Mouse (Mus musculus) retina, adult 2 months (tissue): ENCODE measurements around the gene Runx1.

Experiments used
- DNase-seq: peaks from one replicate; pipeline ENCODE4 v3.0.0-alpha.2; 2012; ENCODE audit warnings: low read depth, low spot score

The Runx1 gene

DNA sequence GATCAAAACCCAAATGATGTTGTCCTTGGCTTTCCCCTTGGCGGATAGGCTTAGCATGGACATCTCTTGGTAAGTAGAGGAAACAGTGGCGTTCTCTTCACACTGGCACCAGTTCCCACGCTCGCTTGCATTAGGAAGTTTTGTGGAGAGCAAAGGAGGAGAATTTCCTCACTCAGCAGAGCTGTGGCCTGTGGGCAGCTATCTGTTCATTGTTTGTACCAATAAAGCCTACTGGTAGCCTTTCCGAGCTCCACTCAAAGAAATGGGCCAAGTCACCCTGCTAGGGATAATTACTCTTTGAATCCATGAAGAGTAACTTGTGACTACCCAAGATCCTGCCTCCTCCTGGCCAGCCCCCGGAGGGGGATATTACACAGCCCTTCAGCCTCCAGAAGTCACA lies 734 bp upstream of the Runx1 start:
- DNase-seq = no peak

DNA sequence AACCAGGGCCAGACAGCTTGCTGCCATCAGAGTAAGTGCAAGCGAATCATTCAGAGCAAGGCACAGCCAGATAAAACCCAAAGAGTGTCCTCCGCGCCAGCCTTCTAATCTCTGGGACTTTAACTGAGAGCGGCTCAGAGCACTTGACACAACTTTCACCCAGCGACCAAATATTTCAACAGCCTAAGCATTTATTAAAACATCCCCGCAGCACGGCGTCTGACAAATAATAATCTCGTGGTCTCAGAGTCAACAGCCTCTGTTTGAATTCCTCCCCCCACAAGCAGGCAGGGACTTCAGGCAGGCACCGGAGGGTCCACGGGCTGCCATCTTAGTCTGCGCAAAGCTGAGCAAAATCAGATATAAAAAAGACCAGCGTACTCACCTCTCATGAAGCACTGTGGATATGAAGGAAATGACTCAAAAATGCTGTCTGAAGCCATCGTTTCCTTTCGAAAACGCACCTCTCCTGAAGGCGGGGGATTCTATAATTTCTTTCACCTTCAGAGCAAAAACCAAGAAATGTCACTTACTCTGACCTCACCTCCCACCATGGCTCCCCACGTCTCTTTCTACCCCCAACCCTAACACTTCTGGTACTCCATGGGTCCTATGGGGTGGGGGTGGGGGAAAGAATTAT lies 625 bp downstream of the Runx1 start:
- DNase-seq = no peak

DNA sequence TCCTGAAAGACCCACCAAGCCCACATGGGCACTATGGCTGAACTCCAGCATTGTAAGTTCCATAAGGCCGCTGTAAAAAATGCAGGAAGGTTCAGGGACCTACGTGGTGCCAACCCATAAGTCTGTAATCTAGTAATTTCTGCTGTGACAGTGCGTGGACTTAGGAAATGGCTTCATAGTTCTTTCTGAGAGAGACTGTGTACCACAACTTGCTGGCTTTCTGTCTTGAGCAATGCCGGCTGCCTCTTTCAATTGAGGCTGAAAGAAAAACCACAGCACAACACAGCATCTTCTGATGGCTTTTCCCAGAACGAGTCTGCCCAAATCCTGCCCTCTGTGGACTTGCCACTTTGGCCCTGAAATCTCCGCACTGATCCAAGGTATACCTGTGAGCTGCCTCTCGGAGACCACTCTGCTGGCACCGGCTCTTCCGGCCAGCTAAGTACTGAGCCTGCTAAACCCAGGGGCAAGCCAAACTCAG lies 1.2 kb downstream of the Runx1 start:
- no peak for DNase-seq

DNA sequence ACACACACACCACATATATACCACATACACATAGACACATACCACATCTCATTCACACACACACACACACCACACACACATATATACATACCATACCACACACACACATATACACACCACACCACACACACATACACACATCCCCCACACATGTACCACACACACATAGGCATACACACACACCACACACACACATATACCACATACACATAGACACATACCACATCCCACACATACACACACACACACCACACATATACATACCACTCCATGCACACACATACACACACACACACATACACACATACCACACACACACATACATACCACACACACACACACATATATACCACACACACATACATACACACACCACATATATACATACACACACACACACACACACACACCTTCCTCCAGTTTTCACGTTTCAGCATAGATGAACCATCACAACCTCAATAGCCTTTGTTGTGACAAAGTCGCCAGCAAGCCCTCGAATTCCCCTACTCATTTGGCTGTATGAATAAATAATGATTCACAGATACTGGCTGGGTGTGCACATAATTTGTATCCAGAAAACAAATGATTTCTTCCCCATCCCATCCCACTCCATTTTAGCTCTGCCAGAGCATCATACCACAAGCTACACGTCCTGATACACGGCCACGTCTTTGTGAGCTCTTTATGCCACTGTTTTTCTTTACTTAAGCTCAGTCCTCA lies 1.8 kb downstream of the Runx1 start:
- DNase-seq = no peak

DNA sequence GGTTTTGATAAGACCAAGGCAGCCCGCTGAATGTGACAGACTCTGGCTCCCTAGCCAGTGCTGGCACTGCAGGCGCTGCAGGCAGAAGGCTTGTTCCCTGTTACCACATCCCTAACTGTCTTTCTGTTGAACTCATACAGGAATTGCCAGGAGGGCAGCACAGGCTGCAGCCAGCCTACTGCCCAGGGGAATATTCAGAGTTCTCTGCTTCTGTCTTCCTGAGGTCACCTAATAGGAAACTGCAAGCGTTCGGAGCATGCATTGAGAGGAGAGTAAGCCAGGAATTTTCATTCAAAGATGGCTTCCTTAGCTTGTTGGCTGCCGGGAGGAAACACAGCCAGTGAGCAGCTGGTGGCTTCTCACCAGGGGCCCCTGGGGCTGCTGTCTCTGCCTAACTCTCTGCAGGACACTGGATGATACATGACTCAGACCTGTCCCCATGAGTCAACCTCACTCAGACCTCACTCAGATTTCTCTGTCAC lies 2.5 kb downstream of the Runx1 start:
- no peak for DNase-seq

DNA sequence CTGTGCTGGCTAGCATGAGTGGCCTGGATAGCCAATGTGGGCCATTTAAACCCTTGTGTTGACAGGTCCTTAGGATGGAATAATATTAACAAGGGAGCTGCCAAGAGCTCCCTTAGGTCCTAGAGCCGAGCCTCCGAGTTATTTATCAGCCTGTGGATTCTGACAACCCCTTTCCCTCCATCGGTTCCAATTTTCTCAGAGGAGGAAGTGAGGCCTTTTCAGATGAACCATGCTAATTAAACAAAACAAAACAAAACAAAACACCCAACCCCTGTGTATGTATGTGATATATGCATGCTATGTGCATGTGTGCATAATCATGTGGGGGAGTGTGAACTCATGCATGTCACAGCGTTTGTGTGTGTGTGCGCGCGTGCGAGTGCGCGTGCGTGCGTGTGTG lies 3.3 kb downstream of the Runx1 start:
- no peak for DNase-seq

DNA sequence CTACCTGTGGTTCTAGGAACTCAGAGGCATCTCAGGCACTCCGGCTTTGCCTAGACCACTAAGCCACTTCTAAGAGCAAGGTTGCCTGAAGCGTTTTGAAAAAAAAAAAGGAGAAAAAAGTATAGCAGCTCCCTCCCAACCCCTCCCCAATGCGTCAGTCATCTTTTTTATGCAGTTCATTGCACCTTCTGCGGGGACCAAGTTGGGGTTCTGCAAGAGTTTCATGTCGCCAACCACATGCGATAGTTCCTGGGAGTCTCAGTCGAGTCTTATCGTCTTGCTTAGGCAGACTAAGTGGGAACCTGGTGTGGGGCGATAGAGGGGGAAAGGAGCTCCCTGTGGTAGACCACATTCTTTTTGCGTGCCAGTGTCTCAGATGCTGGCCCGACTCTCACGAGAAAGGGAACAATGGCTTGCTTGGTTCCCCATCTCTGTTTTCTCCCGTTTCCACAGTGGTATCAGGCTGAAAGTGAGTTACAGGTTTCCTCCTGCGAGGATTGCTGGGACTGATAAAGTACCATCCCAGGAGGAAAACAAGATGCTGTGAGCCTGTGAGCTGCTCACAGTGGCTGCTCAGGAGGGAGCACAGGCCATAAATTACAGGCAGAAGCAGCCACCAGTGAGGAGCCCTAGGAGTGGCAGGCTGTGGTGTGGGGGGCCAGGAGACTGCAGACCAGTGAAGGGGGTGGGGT lies 3.9 kb downstream of the Runx1 start:
- DNase-seq = no peak

DNA sequence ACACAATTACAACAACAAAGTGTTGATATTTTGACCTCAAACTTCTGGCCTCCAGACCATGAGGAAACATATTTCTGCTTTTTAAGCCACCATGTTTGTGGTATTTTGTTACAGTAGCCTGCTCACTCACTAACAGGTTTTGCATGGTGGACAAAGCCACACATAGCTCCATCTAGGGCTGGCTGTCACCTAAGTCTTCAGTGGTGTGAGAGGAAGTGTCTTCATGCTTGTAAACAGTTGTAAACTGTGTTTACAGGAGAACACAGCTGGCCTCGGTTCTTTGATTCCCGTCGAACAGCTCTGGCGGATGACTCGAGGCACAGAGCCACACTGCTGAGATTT lies 4.4 kb downstream of the Runx1 start:
- no peak for DNase-seq

DNA sequence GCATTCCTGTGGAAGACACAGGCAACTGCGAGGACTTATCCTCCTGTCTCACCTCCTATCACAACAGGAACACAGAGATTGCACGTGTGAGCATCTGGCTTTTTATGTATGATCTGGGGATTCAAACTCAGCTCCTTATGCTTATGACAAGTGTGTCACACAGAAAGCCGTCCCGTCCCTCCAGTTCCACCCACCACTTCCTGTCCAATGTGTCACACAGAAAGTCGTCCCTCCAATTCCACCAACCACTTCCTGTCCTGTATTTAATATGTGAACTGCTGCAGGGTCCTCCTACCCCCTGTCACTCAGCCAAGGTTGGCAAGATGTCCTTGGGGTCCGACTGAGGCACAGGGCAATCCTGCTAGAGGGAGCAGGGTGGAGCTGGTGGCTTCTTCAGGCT lies 5.5 kb downstream of the Runx1 start:
- DNase-seq = no peak

DNA sequence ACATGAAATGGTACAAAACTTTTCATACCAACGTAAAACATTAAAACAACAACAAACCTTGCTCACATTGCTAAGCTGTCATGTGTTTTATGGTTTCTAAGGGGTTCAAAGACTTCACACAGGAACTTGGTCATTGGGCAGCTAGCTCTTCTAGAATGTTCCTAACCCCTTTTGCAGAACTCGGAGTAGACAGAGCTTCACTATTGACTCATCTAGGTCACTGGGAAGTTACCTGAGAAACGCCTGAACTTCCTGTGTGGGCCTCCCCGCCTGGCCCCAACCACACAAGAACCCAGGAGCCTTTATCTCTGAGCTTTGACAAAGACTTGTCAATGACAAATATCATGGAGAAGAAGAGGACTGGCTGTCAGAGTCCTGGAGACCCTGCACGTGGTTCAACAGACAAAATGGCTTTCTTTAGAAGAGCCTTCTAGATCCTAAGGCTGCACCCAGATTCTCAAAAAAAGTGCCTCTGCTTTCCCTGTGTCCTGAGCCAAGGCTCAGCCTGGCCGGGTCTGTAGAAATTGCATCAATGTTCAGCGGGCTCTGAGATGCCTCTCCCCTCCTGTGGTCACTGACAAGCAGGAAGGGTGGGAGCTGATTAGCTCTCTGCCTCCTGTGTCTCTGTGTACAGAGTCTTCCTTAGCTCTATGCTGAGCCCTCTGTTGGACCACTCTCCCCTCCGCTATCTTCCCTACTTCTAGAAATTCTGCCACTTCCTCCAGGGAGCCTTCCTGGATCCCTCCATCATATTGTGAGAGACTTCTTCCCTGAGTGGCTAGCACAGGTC lies 7.3 kb downstream of the Runx1 start:
- DNase-seq = no peak

DNA sequence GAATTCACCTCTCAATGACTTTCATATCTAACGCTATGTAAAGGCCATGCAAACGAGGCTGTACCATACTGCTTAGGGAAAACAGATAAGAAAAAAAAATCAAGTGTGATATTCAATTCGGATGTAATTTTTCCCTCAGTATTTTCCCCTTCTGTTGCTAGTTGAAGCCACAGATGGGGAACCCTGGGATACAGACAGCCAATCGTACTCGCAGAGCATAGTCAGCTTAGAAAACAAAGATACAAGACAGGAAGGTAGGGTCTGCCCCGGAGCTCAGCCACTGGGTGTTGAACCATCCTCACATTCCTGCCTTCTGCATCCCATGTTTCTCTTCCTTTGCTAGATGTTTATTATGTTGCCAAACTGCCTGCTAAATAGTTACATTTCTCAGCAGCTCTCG lies 9.9 kb downstream of the Runx1 start:
- DNase-seq = no peak

DNA sequence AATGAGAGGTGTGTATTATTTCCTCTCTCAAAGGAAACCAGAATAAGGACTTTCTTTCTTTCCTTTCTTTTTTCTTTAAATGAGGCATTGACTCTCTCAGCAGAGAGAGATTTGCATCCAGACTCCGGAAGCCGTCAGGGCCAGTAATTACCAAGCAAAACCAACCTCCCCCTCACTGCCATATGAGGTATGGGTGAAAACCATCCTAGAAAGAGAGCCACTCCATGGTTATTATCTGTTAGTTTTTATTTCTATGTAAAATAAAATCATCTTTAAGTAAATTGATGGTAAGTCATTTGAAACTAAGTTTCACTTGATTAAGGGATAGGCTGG lies 10.8 kb downstream of the Runx1 start:
- no peak for DNase-seq

DNA sequence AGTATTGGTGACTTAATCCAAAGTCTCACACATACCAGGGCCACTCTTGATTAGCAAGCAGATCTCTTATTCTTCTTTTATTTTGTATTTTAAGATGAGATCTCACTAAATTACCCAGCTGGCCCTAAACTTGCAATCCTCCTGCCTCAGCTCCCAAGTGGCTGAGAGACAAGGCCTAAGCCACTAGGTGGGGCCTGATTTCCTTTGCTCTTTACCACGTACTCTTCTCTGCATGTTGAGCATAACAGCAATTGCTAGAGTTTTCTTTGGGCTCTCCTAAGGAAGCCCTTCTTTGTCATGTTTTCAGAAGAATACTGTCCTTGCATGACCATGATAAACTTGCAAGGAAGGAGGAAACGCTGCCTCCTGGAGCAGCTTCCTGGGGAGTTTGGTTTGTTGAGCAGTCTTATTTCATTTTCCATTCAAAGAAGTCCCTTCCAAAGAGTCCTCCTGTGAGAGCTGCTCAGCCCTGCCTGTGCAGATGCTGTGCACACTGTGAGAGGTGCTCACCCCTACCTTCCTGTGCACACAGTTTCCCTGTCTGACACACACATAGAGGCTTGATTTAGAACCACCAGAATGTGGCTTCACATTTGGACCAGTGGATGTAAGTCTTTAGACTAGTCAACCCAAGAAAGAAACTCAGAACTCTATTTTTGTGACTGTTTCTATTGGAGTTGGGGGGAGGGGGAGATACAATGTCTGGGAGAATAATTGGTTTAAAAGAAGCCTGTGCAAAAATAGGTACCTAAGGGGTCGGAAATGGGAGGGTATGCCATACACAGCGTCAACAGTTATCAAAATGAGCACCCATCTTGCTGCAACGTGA lies 11.4 kb downstream of the Runx1 start:
- no peak for DNase-seq

DNA sequence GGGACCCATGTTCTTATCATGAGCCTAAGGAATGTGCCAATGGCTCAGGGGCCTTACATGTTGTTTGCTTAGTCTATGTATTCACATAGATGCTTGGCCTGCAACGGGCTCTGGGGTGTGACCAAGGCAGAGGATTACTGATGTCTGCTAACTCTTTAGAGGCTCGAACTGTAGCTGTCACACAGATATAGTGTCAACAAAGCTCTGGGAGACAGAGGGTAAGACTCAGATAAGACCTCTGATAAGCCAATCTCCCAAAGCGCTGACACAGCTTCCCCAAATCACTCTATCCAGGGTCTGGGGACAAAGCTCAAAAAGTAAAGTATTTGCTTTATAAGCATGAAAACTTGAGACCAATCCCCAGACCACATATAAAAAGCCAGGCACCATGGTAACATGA lies 13.5 kb downstream of the Runx1 start:
- DNase-seq = no peak

DNA sequence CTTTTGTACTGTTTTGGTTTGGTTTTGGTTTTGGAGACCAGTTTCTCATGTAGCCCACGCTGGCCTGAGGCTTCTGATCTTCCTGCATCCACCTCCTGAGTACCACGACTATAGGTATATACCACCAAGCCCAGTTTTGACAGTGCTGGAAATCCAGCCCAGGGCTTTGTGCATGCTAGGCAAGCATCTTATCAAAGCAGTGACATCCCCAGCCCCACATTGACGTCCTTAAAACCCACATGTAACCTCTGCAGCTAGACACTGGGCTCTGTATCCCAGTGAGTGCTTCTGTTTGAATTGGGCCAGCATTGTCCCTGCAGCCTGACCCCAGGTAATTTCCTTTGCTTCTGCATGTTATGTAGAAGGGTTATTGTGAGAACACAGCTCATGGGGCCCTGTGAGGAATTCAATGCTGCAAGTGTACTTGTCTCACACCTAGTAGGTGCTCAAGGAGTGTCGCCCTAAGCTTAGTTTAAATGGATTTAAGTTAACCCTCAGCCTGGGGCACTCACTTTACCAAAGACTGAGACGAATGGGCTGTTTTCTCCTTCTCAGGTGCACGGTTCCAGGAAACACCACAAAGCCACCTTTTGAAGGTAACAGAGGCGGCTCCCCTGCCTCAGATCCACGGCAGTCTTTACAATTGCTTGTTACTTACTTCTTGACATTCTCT lies 15.2 kb downstream of the Runx1 start:
- DNase-seq = no peak

DNA sequence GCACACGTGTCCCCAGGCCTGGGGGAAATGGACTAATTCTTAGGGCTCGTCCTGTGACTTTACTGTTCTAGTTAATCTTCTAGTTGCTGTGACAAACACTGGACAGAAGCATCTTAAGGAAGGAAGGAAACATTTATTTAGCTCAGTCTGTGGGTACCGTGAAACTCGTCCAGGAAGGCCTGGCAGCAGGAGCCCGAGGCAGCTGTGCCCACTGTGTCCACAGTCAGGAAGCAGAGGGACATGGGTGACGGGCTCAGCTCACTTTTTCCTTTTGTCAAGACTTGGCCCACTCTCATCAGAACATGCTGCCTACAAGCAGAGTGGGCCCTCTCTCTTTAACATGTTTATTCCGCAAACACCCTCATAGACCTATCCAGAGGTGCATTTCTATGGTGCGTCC lies 18.2 kb downstream of the Runx1 start:
- no peak for DNase-seq

DNA sequence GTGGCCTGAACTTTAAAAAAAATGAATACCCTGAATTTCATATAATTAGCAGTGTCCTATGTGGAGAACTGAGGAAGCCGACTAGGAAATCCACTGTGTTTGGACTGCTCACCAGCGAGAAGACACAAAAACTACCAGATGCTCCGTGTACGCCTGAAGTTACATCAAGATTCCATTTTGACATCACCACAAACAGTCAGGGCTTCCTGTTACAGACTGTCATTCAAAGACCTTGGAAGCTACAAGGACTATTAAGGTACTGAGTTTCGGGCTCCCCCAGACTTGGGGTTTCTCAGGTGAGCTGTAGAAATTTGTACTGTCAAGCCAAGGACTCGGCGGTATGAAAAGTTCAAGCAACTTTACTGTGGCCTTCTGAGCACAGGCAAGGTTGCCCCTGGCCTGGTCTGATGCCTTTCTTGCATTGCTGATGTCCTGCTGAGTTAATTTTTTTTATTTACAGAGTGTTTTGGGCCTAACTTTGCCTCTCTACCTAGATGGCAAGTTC lies 22.8 kb downstream of the Runx1 start:
- DNase-seq = no peak

DNA sequence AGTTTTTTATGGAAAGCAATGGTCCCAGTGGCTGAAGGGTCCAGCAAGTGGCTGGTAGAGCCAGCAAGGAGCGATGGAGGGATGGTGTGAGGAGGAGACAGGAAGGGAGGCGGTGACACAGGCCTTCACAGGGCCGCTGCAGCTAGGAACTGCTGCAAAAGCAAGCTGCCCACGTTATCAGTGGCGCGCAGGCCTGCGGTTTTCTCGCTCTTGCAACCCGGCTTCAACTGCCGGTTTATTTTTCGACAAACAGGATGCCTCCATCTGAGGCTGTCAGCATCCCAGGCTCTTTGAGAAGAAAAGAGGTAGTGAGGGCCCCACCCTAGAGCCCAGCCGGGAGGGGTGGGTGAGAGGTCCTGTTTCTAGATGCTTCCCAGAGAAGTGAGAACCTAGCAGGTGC lies 24.4 kb downstream of the Runx1 start:
- no peak for DNase-seq

DNA sequence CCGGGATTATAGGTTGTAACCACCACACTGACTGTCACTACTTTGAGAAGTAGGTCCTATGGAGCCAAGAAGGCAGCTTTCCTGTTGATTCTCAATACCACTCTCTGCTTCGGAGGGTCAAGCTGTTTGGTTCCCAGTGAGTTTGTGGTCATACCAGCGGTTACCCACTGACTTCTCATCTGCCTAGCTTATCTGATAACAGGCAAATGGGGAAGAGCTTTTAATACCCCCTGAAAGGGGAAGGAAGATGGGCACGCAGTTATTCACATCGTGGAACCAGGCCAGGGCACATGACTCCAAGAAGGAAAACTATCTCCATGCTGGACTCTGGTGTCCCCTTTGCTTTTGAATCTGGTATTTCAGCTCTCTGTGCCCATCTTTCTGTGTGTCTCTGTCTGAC lies 25.1 kb downstream of the Runx1 start:
- no peak for DNase-seq

DNA sequence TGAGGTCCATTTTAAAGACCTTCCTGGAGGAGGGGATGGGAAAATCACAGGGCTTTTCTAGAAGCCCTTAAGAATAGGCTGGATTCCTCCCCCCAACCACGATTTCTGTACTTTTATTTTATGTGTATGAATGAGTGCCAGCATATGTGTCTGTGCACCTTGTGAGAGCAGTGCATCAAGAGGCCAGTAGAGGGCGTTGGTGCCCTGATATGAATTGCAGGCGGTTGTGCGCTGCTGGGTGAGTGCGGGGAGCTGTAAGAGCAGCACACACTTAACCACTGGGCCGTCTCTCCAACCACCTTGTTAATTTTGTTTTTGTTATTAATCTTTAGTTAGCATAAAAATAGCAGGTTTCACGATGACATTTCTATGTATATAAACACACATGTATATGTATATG lies 26.0 kb downstream of the Runx1 start:
- no peak for DNase-seq

DNA sequence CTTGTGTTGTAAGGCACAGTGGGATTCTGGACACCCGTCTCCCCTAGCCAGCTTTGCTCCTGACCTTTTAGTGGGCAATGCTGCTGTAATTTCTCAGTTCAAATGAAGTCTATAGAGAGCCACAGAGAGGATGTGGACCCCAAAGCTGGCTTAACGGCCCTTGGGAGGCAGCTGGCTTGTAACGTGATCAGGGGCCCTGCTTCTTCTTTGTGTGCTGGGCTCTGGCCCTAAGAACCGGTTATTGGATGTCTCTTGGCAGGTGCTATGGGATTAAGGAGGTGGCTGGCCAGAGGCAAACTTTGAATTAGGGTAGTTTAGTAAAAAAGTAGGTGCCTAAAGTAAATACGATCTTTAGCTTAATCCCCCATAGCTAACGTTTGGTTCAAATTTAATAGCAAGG lies 31.8 kb downstream of the Runx1 start:
- no peak for DNase-seq
